Mouse (Mus musculus) lung, postnatal 0 days (tissue): ENCODE data around the gene C87499.

Source experiments
- CTCF ChIP-seq: IDR thresholded peaks from 2 replicates; pipeline ENCODE4 v1.5.1; 2016; ENCODE audit warnings: antibody characterized with exemption, mild to moderate bottlenecking
- EP300 ChIP-seq: IDR thresholded peaks from 2 replicates; pipeline ENCODE4 v1.6.1; 2016; ENCODE audit warnings: antibody characterized with exemption, mild to moderate bottlenecking, control low read depth

- no peak for TF ChIP-seq CTCF
- no peak for TF ChIP-seq EP300
Measured at GRCm38 (mm10) chr4:88655461-88655860, 21.2 kb upstream of the C87499 start.
